Mouse (Mus musculus): Measurements from ENCODE around the gene Tyk2. TPM values are rescaled to one million over a fixed set of nuclear protein-coding genes. Genes with fewer than 3 reads are reported as not detected.

The Tyk2 gene
- polyA plus RNA-seq, 1 experiment from 2014 or later: 14.4 TPM

GRCm38 (mm10) chr9:21075625-21076024 lies 55.4 kb downstream of the Tyk2 start:
- Histone ChIP-seq H3K4me1 (peaks cover 15% of the 10 kb centered on the region; the same call in 1 of the 2 replicates), H3K27me3 (no peaks in the 10 kb centered on the region), H3K36me3 (peaks cover 68% of the 10 kb centered on the region), H3K9ac (no peak overlapping the region), H3K27ac (no peak overlapping the region), H3K9me3 (no peaks in the 10 kb centered on the region), H3K4me2 (no peak overlapping the region), H3K4me3 (no peak overlapping the region)
- 88% methylated on average over 3 of the region's 3 CpGs for WGBS
- no peak for ATAC-seq (ENCODE audit: insufficient number of reproducible peaks, insufficient read depth, low FRiP score, low TSS enrichment, low read depth)

GRCm38 (mm10) chr9:21074173-21074572 lies 56.9 kb downstream of the Tyk2 start:
- Histone ChIP-seq H3K4me3 (no peak overlapping the region), H3K9ac (0 out of 2 replicates have a peak overlapping the region, but pooled peaks have one; percentile 40), H3K27me3 (no peaks in the 10 kb centered on the region), H3K36me3 (peaks cover 62% of the 10 kb centered on the region), H3K4me1 (peaks cover 15% of the 10 kb centered on the region; the same call in 1 of the 2 replicates), H3K9me3 (no peaks in the 10 kb centered on the region), H3K4me2 (no peak overlapping the region), H3K27ac (0 out of 2 replicates have a peak overlapping the region, but pooled peaks have one; percentile 73)
- ATAC-seq (ENCODE audit: insufficient number of reproducible peaks, insufficient read depth, low FRiP score, low TSS enrichment, low read depth): no peak
- WGBS: 89% methylated on average over 1 of the region's 1 CpGs

- Histone ChIP-seq H3K9ac (peak within 1 kb of the TSS; percentile 90), H3K4me1 (peaks cover 15% of the 10 kb centered on the region; the same call in 1 of the 2 replicates), H3K4me2 (peak within 1 kb of the TSS; percentile 83), H3K27ac (peak within 1 kb of the TSS; percentile 73), H3K36me3 (peaks cover 53% of the 10 kb centered on the region), H3K27me3 (no peaks in the 10 kb centered on the region), H3K9me3 (no peaks in the 10 kb centered on the region), H3K4me3 (peak within 1 kb of the TSS; percentile 83)
- ATAC-seq (ENCODE audit: insufficient number of reproducible peaks, insufficient read depth, low FRiP score, low TSS enrichment, low read depth): peak; percentile 84; the same call in 1 of the 2 replicates
- WGBS: 3% methylated on average over 58 of the region's 58 CpGs
Observed at GRCm38 (mm10) chr9:21073044-21073840, 57.8 kb downstream of the Tyk2 start, which contains the start of the genes Gm49373 and Fdx1l. TSS of gene Gm49373 (minus strand) at chr9:21073096. TSS of gene Fdx1l (minus strand) at chr9:21073614.

- ATAC-seq (ENCODE audit: insufficient number of reproducible peaks, insufficient read depth, low FRiP score, low TSS enrichment, low read depth): no peak
- Histone ChIP-seq H3K36me3 (peaks cover 53% of the 10 kb centered on the region), H3K4me2 (peak overlapping the region; percentile 83), H3K9ac (peak overlapping the region; percentile 90), H3K4me1 (peaks cover 15% of the 10 kb centered on the region; the same call in 1 of the 2 replicates), H3K4me3 (peak overlapping the region; percentile 83), H3K9me3 (no peaks in the 10 kb centered on the region), H3K27ac (no peak overlapping the region), H3K27me3 (no peaks in the 10 kb centered on the region)
- 13% methylated on average over 4 of the region's 4 CpGs for WGBS
Observed at GRCm38 (mm10) chr9:21072641-21073040, 58.4 kb downstream of the Tyk2 start.

- no peak for ATAC-seq (ENCODE audit: insufficient number of reproducible peaks, insufficient read depth, low FRiP score, low TSS enrichment, low read depth)
- Histone ChIP-seq H3K4me3 (no peak within 1 kb of the TSS), H3K36me3 (peaks cover 64% of the 10 kb centered on the region), H3K4me2 (no peak within 1 kb of the TSS), H3K9ac (no peak within 1 kb of the TSS), H3K9me3 (no peaks in the 10 kb centered on the region), H3K27ac (no peak within 1 kb of the TSS), H3K4me1 (peaks cover 7% of the 10 kb centered on the region; the same call in 1 of the 2 replicates), H3K27me3 (no peaks in the 10 kb centered on the region)
- WGBS: 86% methylated on average over 27 of the region's 27 CpGs
Observed at GRCm38 (mm10) chr9:21067006-21067684, 63.9 kb downstream of the Tyk2 start, which contains the start of gene Zglp1. TSS of gene Zglp1 (minus strand) at chr9:21067093.

GRCm38 (mm10) chr9:21062928-21063327 lies 68.1 kb downstream of the Tyk2 start:
- Histone ChIP-seq H3K27me3 (no peaks in the 10 kb centered on the region), H3K36me3 (peaks cover 54% of the 10 kb centered on the region), H3K4me1 (no peaks in the 10 kb centered on the region), H3K27ac (no peak overlapping the region), H3K4me2 (no peak overlapping the region), H3K9ac (no peak overlapping the region), H3K9me3 (no peaks in the 10 kb centered on the region), H3K4me3 (no peak overlapping the region)
- 70% methylated on average over 2 of the region's 2 CpGs for WGBS
- ATAC-seq (ENCODE audit: insufficient number of reproducible peaks, insufficient read depth, low FRiP score, low TSS enrichment, low read depth): no peak

Small RNA genes within 50 kb of the gene (microRNA-seq; reads per million reads assigned to microRNA genes)
- 1.5 reads per million for gene Mir7082

Other genes with a start within 250 kb of the Tyk2 start
- 86.2 and 87.6 TPM in 2 replicates for gene Ppan, start 243.1 kb downstream of the Tyk2 start, polyA plus RNA-seq (2015; fragmentation: Nextera tagmentation; extraction: Ambion mirVana)
- 292 and 343 TPM in 2 replicates for gene Eif3g, start 232.6 kb downstream of the Tyk2 start, polyA plus RNA-seq (2015; fragmentation: Nextera tagmentation; extraction: Ambion mirVana)
- gene Dnmt1, start 171.4 kb downstream of the Tyk2 start, polyA plus RNA-seq (2015; fragmentation: Nextera tagmentation; extraction: Ambion mirVana): 102 and 109 TPM in 2 replicates
- 67.8 and 71.5 TPM in 2 replicates for gene S1pr2, start 154.5 kb downstream of the Tyk2 start, polyA plus RNA-seq (2015; fragmentation: Nextera tagmentation; extraction: Ambion mirVana)
- 142 TPM in 2 replicates for gene Mrpl4, start 128.5 kb downstream of the Tyk2 start, polyA plus RNA-seq (2015; fragmentation: Nextera tagmentation; extraction: Ambion mirVana)
- 13.4 and 15.4 TPM in 2 replicates for gene Icam1, start 115.3 kb downstream of the Tyk2 start, polyA plus RNA-seq (2015; fragmentation: Nextera tagmentation; extraction: Ambion mirVana)
- 0.27 and 2.6 TPM in 2 replicates for gene Icam4, start 101.9 kb downstream of the Tyk2 start, polyA plus RNA-seq (2015; fragmentation: Nextera tagmentation; extraction: Ambion mirVana)
- 0.13 and 0.21 TPM in 2 replicates for gene Icam5, start 99.2 kb downstream of the Tyk2 start, polyA plus RNA-seq (2015; fragmentation: Nextera tagmentation; extraction: Ambion mirVana)
- gene Zglp1, start 64.2 kb downstream of the Tyk2 start, polyA plus RNA-seq (2015; fragmentation: Nextera tagmentation; extraction: Ambion mirVana): 1.3 TPM in 1 of 2 replicates, not detected in the other
- gene Gm49373, start 58.1 kb downstream of the Tyk2 start, polyA plus RNA-seq (2015; fragmentation: Nextera tagmentation; extraction: Ambion mirVana): 0.79 and 1.0 TPM in 2 replicates
- 60.0 and 60.2 TPM in 2 replicates for gene Fdx1l, start 57.6 kb downstream of the Tyk2 start, polyA plus RNA-seq (2015; fragmentation: Nextera tagmentation; extraction: Ambion mirVana)
- 2.3 and 2.4 TPM in 2 replicates for gene Gm38431, start 39.2 kb downstream of the Tyk2 start, polyA plus RNA-seq (2015; fragmentation: Nextera tagmentation; extraction: Ambion mirVana)
- 57.7 and 61.0 TPM in 2 replicates for gene Raver1, start 39.2 kb downstream of the Tyk2 start, polyA plus RNA-seq (2015; fragmentation: Nextera tagmentation; extraction: Ambion mirVana)
- 328 and 359 TPM in 2 replicates for gene Cdc37, start 18.7 kb upstream of the Tyk2 start, polyA plus RNA-seq (2015; fragmentation: Nextera tagmentation; extraction: Ambion mirVana)
- gene Pde4a, start 34.5 kb upstream of the Tyk2 start, polyA plus RNA-seq (2015; fragmentation: Nextera tagmentation; extraction: Ambion mirVana): 4.9 and 6.1 TPM in 2 replicates
- gene Keap1, start 108.1 kb upstream of the Tyk2 start, polyA plus RNA-seq (2015; fragmentation: Nextera tagmentation; extraction: Ambion mirVana): 65.2 and 70.7 TPM in 2 replicates
- gene S1pr5, start 117.2 kb upstream of the Tyk2 start, polyA plus RNA-seq (2015; fragmentation: Nextera tagmentation; extraction: Ambion mirVana): 0.21 and 0.58 TPM in 2 replicates
- 33.3 and 35.4 TPM in 2 replicates for gene Atg4d, start 134.1 kb upstream of the Tyk2 start, polyA plus RNA-seq (2015; fragmentation: Nextera tagmentation; extraction: Ambion mirVana)
- gene Kri1, start 156.7 kb upstream of the Tyk2 start, polyA plus RNA-seq (2015; fragmentation: Nextera tagmentation; extraction: Ambion mirVana): 16.8 and 19.2 TPM in 2 replicates
- gene Cdkn2d, start 160.2 kb upstream of the Tyk2 start, polyA plus RNA-seq (2015; fragmentation: Nextera tagmentation; extraction: Ambion mirVana): 52.1 and 56.2 TPM in 2 replicates
- gene Ap1m2, start 181.1 kb upstream of the Tyk2 start, polyA plus RNA-seq (2015; fragmentation: Nextera tagmentation; extraction: Ambion mirVana): 22.3 and 30.1 TPM in 2 replicates
- gene Slc44a2, start 189.5 kb upstream of the Tyk2 start, polyA plus RNA-seq (2015; fragmentation: Nextera tagmentation; extraction: Ambion mirVana): 120 and 123 TPM in 2 replicates
- 248 and 252 TPM in 2 replicates for gene Ilf3, start 236.6 kb upstream of the Tyk2 start, polyA plus RNA-seq (2015; fragmentation: Nextera tagmentation; extraction: Ambion mirVana)

Measured in embryonic facial prominence, embryonic 13.5 days (tissue).